Mouse (Mus musculus) bone marrow, adult 2 months (tissue): ENCODE results near the gene Clns1a.

Experiments used
- CTCF ChIP-seq: fragments of 200-500 bp; IDR thresholded peaks from 2 replicates; pipeline ENCODE4 v1.5.1; 2011; ENCODE audit warnings: low read length, control low read depth; ENCODE audit not compliant: control insufficient read depth, insufficient read depth
- POLR2A ChIP-seq: fragments of 200-500 bp; IDR thresholded peaks from 2 replicates; pipeline ENCODE4 v1.6.1; 2011; ENCODE audit warnings: low read depth, mild to moderate bottlenecking, control low read depth, low read length, borderline replicate concordance; ENCODE audit not compliant: control insufficient read depth

GRCm38 (mm10) chr7:97741756-97742291 lies 45.4 kb downstream of the Clns1a start:
- no peak for TF ChIP-seq CTCF
- no peak for TF ChIP-seq POLR2A
